Mouse (Mus musculus) heart, embryonic 11.5 days (tissue): ENCODE results near the gene Mettl9. TPM values are rescaled to one million over a fixed set of nuclear protein-coding genes. Genes with fewer than 3 reads are reported as not detected.

Experiments
- ATAC-seq: fragments of 200-750 bp; cut with Nextera tagmentation; replicated peaks from 2 replicates; pipeline ENCODE4 v1.8.0; 2017; ENCODE audit warnings: moderate library complexity; ENCODE audit not compliant: insufficient number of reproducible peaks, low FRiP score, low TSS enrichment
- H3K27ac ChIP-seq: fragments of 300-500 bp; sonication (generic); 2 replicates; pipeline ENCODE4 v1.5.1; 2014; ENCODE audit warnings: mild to moderate bottlenecking, low read depth, low read length
- H3K27me3 ChIP-seq: fragments of 300-500 bp; sonication (generic); 2 replicates; pipeline ENCODE4 v1.6.1; 2014; ENCODE audit warnings: mild to moderate bottlenecking, low read length, mixed read lengths; ENCODE audit not compliant: control insufficient read depth, insufficient read depth
- H3K36me3 ChIP-seq: fragments of 300-500 bp; sonication (generic); 2 replicates; pipeline ENCODE4 v1.6.1; 2014; ENCODE audit warnings: mild to moderate bottlenecking, low read length, moderate library complexity, mixed read lengths; ENCODE audit not compliant: control insufficient read depth, insufficient read depth
- H3K4me1 ChIP-seq: fragments of 300-500 bp; sonication (generic); 2 replicates; pipeline ENCODE4 v1.6.1; 2014; ENCODE audit warnings: low read length; ENCODE audit not compliant: control insufficient read depth, insufficient read depth
- H3K4me2 ChIP-seq: fragments of 300-500 bp; sonication (generic); 2 replicates; pipeline ENCODE4 v1.6.1; 2014; ENCODE audit warnings: mild to moderate bottlenecking, moderate library complexity
- H3K4me3 ChIP-seq: fragments of 300-500 bp; sonication (generic); 2 replicates; pipeline ENCODE4 v1.5.1; 2014; ENCODE audit warnings: low read depth, low read length
- H3K9ac ChIP-seq: fragments of 300-500 bp; sonication (generic); 2 replicates; pipeline ENCODE4 v1.6.1; 2014; ENCODE audit warnings: mild to moderate bottlenecking, low read depth, low read length, moderate library complexity
- H3K9me3 ChIP-seq: fragments of 300-500 bp; sonication (generic); replicated peaks from 2 replicates; pipeline ENCODE4 v1.6.1; 2016; ENCODE audit warnings: low read length; ENCODE audit not compliant: control insufficient read depth
- WGBS: fragments of 180-500 bp; shearing (Covaris S2); extraction: QIAGEN DNeasy Blood & Tissue Kit; methylation state at CpG from one replicate; pipeline ENCODE4 v1.1.7; 2014; ENCODE audit not compliant: insufficient replicate concordance; 5-methylcytosine and 5-hydroxymethylcytosine counted together
- polyA plus RNA-seq: library from polyadenylated mRNA; unstranded; fragments of >200 nt; fragmentation: Nextera tagmentation; extraction: Ambion mirVana; gene quantifications from 2 replicates; pipeline ENCODE4 v1.2.1, GENCODE M21; 2014

The Mettl9 gene
- polyA plus RNA-seq, 1 experiment from 2014 or later, result 124 TPM

DNA sequence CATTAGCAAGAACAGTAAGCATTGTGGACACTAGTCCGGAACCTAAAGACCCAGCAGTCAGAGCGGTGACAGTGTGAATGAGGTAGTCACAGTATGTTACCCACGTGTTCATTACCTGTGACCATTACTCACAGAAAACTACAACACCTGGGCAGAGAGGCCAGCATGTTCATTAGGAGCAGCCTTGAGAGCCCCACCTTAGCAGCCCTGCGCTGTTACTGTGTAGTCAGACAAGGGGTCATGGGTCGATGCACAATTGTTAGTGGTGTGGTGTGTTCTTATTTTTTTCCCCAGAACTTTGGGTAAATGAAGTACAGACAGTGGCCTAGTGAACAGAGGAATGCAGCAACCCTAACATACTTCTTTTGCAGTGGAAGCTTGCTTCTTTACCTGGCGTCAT, 43.1 kb downstream of the Mettl9 start:
- H3K4me3 ChIP-seq, result no peak overlapping the region
- H3K27ac ChIP-seq, result no peak overlapping the region
- ATAC-seq, result no peak
- no peak overlapping the region for H3K4me2 ChIP-seq
- 89% methylated on average over 6 of the region's 6 CpGs for WGBS
- H3K4me1 ChIP-seq, result peaks cover 15% of the 10 kb centered on the region
- H3K9ac ChIP-seq, result no peak overlapping the region
- H3K36me3 ChIP-seq, result peaks cover 9% of the 10 kb centered on the region; the same call in 1 of the 2 replicates
- no peaks in the 10 kb centered on the region for H3K27me3 ChIP-seq
- H3K9me3 ChIP-seq, result no peaks in the 10 kb centered on the region

DNA sequence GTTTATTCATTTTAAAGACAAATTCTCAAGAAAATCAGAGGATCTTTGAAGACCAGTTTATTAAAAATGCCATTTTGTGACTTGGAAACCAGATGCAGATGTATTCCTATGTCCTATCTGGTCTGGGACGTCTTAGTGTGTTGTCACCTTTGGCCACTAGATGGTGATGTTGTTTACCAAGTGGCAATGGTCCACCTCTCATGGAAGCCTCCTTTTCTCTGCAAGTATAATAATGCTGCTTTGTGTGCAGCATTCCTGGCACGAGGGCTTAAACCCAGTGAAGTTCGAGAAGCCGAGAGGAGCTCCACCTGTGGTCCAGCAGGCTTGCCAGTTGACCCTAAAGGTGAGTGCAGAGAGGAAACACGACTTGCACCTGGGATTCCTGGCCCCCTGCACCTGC, 43.6 kb downstream of the Mettl9 start:
- peaks cover 9% of the 10 kb centered on the region; the same call in 1 of the 2 replicates for H3K36me3 ChIP-seq
- H3K4me3 ChIP-seq, result no peak overlapping the region
- no peak for ATAC-seq
- peaks cover 15% of the 10 kb centered on the region for H3K4me1 ChIP-seq
- no peaks in the 10 kb centered on the region for H3K27me3 ChIP-seq
- H3K4me2 ChIP-seq, result no peak overlapping the region
- no peak overlapping the region for H3K9ac ChIP-seq
- no peaks in the 10 kb centered on the region for H3K9me3 ChIP-seq
- no peak overlapping the region for H3K27ac ChIP-seq
- 39% methylated on average over 5 of the region's 5 CpGs for WGBS

DNA sequence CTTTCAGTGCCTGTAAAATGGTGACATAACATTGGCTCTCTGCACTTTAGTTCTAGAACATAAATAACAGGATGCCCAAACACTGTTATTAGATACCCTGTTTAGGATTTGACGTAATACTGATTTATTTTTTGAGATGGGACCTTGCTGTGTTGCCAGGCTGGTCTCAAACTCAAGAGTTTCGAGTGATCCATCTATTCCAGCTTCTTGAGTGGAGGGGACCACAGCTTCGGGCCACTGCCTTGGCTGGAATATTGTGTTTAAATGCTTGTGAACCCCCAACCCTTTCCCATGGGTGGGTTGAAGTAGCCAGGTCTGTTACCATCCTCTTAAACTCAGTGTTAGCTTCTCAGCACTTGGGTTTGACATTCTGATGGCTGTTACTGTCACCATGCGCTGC, 47.1 kb downstream of the Mettl9 start, which contains the start of gene Otoa:
Gene Otoa, plus strand, starts transcription at position 301 of the 400 bp plus-strand sequence.
- Histone ChIP-seq H3K4me3 (no peak within 1 kb of the TSS), H3K36me3 (peaks cover 9% of the 10 kb centered on the region; the same call in 1 of the 2 replicates), H3K4me1 (0 out of 2 replicates have a peak, but pooled peaks cover 3% of the 10 kb centered on the region), H3K9ac (no peak within 1 kb of the TSS), H3K27me3 (no peaks in the 10 kb centered on the region), H3K27ac (no peak within 1 kb of the TSS), H3K4me2 (no peak within 1 kb of the TSS), H3K9me3 (no peaks in the 10 kb centered on the region)
- WGBS, result 84% methylated on average over 4 of the region's 4 CpGs
- no peak for ATAC-seq

DNA sequence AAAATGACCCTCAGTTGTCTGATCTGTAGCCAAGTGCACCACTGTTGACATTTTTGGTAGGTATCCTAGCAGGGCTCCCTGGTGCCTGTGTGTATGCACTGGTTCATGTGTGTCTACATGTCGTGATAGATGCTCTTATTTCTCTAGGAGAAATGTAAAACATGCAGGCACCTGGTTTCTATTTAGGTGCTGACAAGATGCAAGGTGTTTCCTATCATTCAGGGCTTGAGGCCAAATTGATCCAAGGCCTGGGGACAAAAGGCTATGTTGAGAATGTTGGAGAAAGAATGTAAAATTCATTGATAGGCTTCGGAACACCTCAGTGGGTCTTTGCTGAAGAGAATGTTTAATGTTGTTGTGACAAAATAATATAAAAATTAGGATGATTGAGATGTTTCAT, 47.6 kb downstream of the Mettl9 start:
- no peak for ATAC-seq
- Histone ChIP-seq H3K27me3 (no peaks in the 10 kb centered on the region), H3K27ac (no peak overlapping the region), H3K4me2 (no peak overlapping the region), H3K4me1 (0 out of 2 replicates have a peak, but pooled peaks cover 5% of the 10 kb centered on the region), H3K36me3 (peaks cover 8% of the 10 kb centered on the region; the same call in 1 of the 2 replicates), H3K9me3 (no peaks in the 10 kb centered on the region), H3K9ac (no peak overlapping the region), H3K4me3 (no peak overlapping the region)
- WGBS, result 82% methylated on average over 2 of the region's 2 CpGs

DNA sequence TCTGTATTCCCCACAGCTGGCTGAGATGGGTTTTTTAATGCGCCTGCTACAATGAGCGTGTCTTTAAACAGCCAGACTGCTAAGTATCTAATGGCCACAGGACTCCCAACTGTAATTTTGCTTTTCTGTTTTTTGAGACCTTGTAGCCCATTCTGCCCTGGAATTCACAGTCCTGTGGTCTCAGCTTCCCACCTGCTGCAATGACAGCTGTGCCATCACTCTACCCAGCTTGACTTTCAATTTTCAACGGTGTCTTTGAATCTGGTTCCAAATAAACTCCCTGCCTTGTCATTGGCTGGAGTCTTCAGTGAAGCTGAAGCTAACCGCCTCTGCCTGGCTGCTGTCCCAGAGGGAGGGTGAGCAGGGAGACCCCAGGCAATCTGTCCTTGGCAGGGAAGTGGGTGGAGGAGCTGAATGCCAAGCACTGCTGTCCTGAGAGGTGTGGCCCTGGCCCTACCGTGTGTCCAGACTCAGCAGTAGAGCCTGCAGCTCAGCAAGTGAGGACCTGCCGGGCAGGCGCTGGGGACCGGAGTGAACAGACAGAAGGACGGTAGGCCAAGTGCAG, 48.8 kb downstream of the Mettl9 start:
- no peaks in the 10 kb centered on the region for H3K9me3 ChIP-seq
- H3K4me1 ChIP-seq, result 0 out of 2 replicates have a peak, but pooled peaks cover 5% of the 10 kb centered on the region
- H3K27me3 ChIP-seq, result no peaks in the 10 kb centered on the region
- no peak overlapping the region for H3K4me3 ChIP-seq
- 0 out of 2 replicates have a peak, but pooled peaks cover 2% of the 10 kb centered on the region for H3K36me3 ChIP-seq
- WGBS, result 78% methylated on average over 9 of the region's 9 CpGs
- no peak overlapping the region for H3K4me2 ChIP-seq
- no peak for ATAC-seq
- H3K9ac ChIP-seq, result no peak overlapping the region
- H3K27ac ChIP-seq, result no peak overlapping the region

DNA sequence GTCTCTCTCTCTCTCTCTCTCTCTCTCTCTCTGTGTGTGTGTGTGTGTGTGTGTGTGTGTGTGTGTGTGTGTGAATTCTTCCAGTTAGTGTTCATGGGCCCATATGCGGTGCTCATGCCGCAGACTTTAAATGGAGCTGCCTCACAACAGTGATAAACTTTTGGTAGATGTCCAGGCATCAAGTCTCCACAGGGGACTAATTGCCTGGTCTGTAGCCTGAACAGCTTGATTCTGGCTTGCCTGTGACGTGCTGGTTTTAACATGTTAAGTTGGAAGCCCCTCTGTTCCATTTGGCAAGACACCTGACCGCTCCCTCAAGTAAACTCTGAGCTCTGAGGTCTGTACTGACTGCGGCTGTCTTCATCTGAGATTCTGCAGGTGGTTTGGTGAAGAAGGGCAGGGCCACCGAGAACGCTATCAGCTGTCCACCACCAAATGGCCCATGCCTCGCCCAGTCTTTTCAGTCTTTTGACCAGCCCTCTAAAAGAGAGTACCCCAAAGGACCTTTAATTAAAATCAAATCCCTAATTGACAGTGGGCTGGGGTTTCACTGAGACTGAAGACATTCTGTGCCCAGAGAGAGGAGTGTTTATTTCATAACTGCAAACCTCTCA, 50.7 kb downstream of the Mettl9 start:
- no peak for ATAC-seq
- WGBS, result 68% methylated on average over 8 of the region's 8 CpGs
- Histone ChIP-seq H3K4me1 (0 out of 2 replicates have a peak, but pooled peaks cover 5% of the 10 kb centered on the region), H3K27me3 (no peaks in the 10 kb centered on the region), H3K27ac (peak overlapping the region; percentile 46; the same call in 1 of the 2 replicates), H3K36me3 (no peaks in the 10 kb centered on the region), H3K4me3 (no peak overlapping the region), H3K4me2 (0 out of 2 replicates have a peak overlapping the region, but pooled peaks have one; percentile 8), H3K9me3 (no peaks in the 10 kb centered on the region), H3K9ac (peak overlapping the region; percentile 46; the same call in 1 of the 2 replicates)

DNA sequence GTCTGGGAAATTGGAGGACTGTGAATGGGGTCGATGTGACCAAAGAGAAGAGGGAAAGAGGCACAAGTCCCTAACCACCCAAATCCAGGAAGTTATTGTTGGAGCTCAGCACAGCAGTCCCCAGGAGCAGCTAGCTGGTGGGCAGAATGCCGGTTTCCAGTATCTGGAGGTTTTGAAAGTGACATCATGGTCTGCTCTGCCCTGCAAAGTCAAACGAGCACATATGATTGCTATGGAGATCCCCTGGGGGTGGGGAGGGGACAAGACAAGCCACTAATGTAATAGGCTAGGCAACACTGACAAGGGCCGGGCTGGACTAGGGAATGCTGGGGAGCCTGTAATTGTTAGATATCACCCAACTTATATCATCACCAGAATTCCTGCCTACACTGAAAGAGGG, 51.3 kb downstream of the Mettl9 start:
- Histone ChIP-seq H3K36me3 (no peaks in the 10 kb centered on the region), H3K9me3 (no peaks in the 10 kb centered on the region), H3K9ac (peak overlapping the region; percentile 46; the same call in 1 of the 2 replicates), H3K27ac (peak overlapping the region; percentile 46; the same call in 1 of the 2 replicates), H3K4me1 (0 out of 2 replicates have a peak, but pooled peaks cover 5% of the 10 kb centered on the region), H3K4me3 (no peak overlapping the region), H3K4me2 (0 out of 2 replicates have a peak overlapping the region, but pooled peaks have one; percentile 8), H3K27me3 (no peaks in the 10 kb centered on the region)
- ATAC-seq, result peak; percentile 52
- WGBS, result 14% methylated on average over 4 of the region's 4 CpGs

DNA sequence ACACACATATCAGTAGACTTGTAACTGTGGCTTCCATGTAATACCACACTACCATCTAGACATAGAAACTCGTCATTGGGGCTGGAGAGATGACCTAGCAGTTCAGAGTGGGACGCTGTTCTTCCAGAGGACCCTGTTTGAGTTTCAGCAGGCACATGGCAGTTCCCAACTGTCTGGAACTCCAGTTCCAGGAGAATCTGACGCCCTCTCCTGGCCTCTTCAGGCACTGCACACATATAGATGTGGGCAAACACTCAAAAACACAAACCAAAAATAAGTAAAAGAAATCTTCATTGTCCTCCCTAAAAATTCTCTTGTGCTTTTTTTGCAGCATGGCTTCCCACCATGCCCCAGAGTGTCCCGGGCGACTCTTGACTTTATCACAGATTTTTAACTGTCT, 54.5 kb downstream of the Mettl9 start:
- Histone ChIP-seq H3K27me3 (no peaks in the 10 kb centered on the region), H3K9ac (no peak overlapping the region), H3K9me3 (no peaks in the 10 kb centered on the region), H3K27ac (no peak overlapping the region), H3K4me3 (no peak overlapping the region), H3K4me1 (0 out of 2 replicates have a peak, but pooled peaks cover 5% of the 10 kb centered on the region), H3K36me3 (no peaks in the 10 kb centered on the region), H3K4me2 (no peak overlapping the region)
- no peak for ATAC-seq
- 64% methylated on average over 5 of the region's 5 CpGs for WGBS
